Mouse (Mus musculus) lung, postnatal 14 days (tissue): Measurements from ENCODE around the gene Trim27.

Experiments
- DNase-seq: peaks from one replicate; pipeline ENCODE4 v3.0.0; 2021

The Trim27 gene

DNA sequence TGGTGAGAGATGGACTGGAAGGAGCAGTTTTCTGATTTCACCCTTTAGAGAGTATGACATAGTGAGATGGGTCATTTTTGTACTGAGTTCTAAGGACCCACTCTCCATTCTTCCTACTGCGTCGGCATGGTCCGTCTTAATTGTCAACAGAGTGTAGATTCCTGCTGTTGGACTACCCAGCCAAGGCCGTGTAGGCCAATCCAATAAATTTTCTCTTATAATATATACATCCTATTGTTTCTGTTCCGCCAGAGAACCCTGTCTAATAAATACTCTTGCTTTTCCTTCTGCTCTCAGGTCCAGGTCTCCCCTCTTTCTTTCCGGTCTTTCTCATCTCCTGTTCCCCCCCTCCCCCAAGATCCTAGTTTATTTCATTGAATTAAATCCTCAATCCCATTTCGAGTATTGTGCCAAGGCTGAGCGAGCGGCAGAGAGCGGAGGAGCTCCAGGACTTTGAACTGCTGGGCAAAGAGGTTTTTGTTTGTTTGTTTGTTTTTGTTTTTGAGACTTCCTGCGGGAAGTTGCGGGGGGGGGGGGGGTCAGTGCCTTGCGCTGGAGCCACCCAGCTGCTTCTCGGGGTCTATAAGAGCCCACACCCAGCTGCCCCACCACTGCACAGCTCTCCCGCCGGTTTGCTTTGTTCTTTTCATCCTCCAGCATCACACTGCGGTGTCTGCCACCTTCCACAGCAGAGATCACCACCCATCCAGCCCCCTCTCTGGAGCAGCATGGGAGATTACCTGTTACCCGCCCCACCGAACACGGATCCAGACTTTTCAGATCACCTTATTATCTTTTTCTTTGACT lies 42.6 kb downstream of the Trim27 start:
- no peak for DNase-seq

GRCm38 (mm10) chr13:21222463-21223022 lies 43.3 kb downstream of the Trim27 start:
- DNase-seq, result peak; percentile 82

DNA sequence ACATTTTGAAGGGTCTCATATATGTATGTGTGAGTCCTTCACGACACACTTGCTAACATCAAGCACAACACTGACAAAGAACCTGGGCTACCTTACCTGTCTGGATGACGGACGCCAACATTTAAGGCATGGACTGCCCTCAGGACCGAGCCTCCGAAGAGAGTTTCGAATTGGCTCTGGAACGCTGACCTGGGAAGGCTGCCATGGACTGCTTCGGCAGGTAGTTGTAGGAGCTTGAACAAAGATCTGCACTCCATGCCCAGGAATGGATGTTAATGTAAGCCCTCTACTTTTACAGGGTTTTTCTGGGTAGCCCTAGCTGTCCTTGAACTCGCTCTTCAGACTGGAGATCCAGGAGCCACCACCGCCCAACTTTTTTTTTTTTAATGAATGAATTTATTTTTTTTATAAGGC lies 44.0 kb downstream of the Trim27 start:
- DNase-seq, result no peak

GRCm38 (mm10) chr13:21224376-21224775 lies 45.1 kb downstream of the Trim27 start:
- no peak for DNase-seq

- no peak for DNase-seq
Observed at GRCm38 (mm10) chr13:21225206-21225605, 46.0 kb downstream of the Trim27 start.

- no peak for DNase-seq
Observed at GRCm38 (mm10) chr13:21226031-21226430, 46.8 kb downstream of the Trim27 start.

GRCm38 (mm10) chr13:21233732-21234705 lies 54.8 kb downstream of the Trim27 start:
- peak; percentile 79 for DNase-seq

- no peak for DNase-seq
Observed at GRCm38 (mm10) chr13:21236714-21237113, 57.5 kb downstream of the Trim27 start.

DNA sequence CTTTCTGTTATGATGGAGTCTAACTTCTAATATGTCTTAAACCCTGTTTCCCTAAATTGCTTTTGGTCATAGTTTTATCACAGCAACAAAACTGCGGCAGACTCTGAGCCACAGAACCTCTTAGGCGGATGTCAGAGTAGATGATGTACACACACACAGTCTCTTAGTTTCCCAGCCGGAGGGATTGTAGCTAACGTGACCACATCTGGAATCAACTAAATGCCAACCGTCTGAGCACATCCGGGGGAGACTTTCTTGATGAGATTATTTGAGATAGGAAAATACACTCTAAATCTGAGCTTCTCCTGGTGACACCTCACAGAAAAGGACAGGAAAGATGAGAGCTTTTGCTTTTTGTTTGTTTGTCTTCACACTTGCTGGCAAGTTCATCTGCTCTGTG lies 57.9 kb downstream of the Trim27 start:
- no peak for DNase-seq

DNA sequence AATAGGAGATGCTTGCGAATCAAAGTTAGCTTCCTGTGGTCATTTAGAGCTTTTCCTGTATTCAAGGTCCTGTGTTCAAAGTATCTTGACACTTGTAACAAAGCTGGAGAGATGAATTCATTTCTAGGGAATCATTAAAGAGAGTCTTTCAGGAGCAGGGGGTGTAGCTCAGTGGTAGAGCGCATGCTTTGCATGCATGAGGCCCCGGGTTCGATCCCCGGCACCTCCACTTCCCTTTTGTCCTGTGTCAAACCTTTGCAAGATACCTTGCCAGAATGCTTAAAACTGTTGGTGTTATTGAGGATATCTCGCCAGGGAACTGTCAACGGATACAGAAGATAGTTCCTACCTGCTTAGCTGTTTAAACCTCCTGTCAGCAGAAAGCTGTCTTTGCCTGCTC lies 61.5 kb downstream of the Trim27 start:
- no peak for DNase-seq

- DNase-seq, result no peak
Observed at GRCm38 (mm10) chr13:21242408-21243125, 63.3 kb downstream of the Trim27 start.

- DNase-seq, result no peak
Observed at GRCm38 (mm10) chr13:21243196-21243595, 64.0 kb downstream of the Trim27 start.

GRCm38 (mm10) chr13:21244089-21244488 lies 64.8 kb downstream of the Trim27 start:
- no peak for DNase-seq
